Mouse (Mus musculus): Measurements from ENCODE around the gene Sh3bp2. TPM values are rescaled to one million over a fixed set of nuclear protein-coding genes. Genes with fewer than 3 reads are reported as not detected.
"Not testable (repeated sequence)": the region's sequence is repeated elsewhere in the genome, so short reads cannot be mapped to it uniquely, and the experiment has no call there.

Sh3bp2 gene
- polyA plus RNA-seq, 1 experiment from 2014 or later: 17.1 TPM

GRCm38 (mm10) chr5:34549483-34550221, 24.0 kb downstream of the Sh3bp2 start:
- Histone ChIP-seq H3K27me3 (replicated peaks; ENCODE audit: control insufficient read depth, insufficient read depth, low read length) (no peaks in the 10 kb centered on the region), H3K4me1 (ENCODE audit: control insufficient read depth, insufficient read depth, low read depth, low read length) (peaks cover 15% of the 10 kb centered on the region), H3K36me3 (ENCODE audit: control insufficient read depth, insufficient read depth, low read length) (peaks cover 14% of the 10 kb centered on the region), H3K9me3 (ENCODE audit: control insufficient read depth, low read length) (no peaks in the 10 kb centered on the region), H3K4me2 (ENCODE audit: low read length) (peak overlapping the region; percentile 66), H3K4me3 (ENCODE audit: low read length) (peak overlapping the region; percentile 95), H3K9ac (ENCODE audit: low read depth, low read length) (peak overlapping the region; percentile 97), H3K27ac (ENCODE audit: low read depth, low read length) (peak overlapping the region; percentile 84)
- under 1% methylated on average over 46 of the region's 49 CpGs for WGBS
- peak; percentile 94 for ATAC-seq

GRCm38 (mm10) chr5:34550251-34550650, 24.6 kb downstream of the Sh3bp2 start:
- no peaks in the 10 kb centered on the region for H3K9me3 ChIP-seq (ENCODE audit: control insufficient read depth, low read length)
- no peaks in the 10 kb centered on the region for H3K27me3 ChIP-seq (replicated peaks; ENCODE audit: control insufficient read depth, insufficient read depth, low read length)
- peak overlapping the region; percentile 97 for H3K9ac ChIP-seq (ENCODE audit: low read depth, low read length)
- H3K4me3 ChIP-seq (ENCODE audit: low read length): peak overlapping the region; percentile 95
- H3K36me3 ChIP-seq (ENCODE audit: control insufficient read depth, insufficient read depth, low read length): peaks cover 17% of the 10 kb centered on the region
- WGBS: 12% methylated on average over 6 of the region's 6 CpGs
- peak overlapping the region; percentile 84; the same call in 1 of the 2 replicates for H3K27ac ChIP-seq (ENCODE audit: low read depth, low read length)
- peak overlapping the region; percentile 66 for H3K4me2 ChIP-seq (ENCODE audit: low read length)
- H3K4me1 ChIP-seq (ENCODE audit: control insufficient read depth, insufficient read depth, low read depth, low read length): peaks cover 15% of the 10 kb centered on the region
- ATAC-seq: peak; percentile 15; the same call in 1 of the 2 replicates

GRCm38 (mm10) chr5:34551821-34552220, 26.2 kb downstream of the Sh3bp2 start:
- Histone ChIP-seq H3K27me3 (replicated peaks; ENCODE audit: control insufficient read depth, insufficient read depth, low read length) (no peaks in the 10 kb centered on the region), H3K4me2 (ENCODE audit: low read length) (no peak overlapping the region), H3K27ac (ENCODE audit: low read depth, low read length) (0 out of 2 replicates have a peak overlapping the region, but pooled peaks have one; percentile 7), H3K9me3 (ENCODE audit: control insufficient read depth, low read length) (no peaks in the 10 kb centered on the region), H3K36me3 (ENCODE audit: control insufficient read depth, insufficient read depth, low read length) (peaks cover 24% of the 10 kb centered on the region), H3K9ac (ENCODE audit: low read depth, low read length) (no peak overlapping the region), H3K4me1 (ENCODE audit: control insufficient read depth, insufficient read depth, low read depth, low read length) (peaks cover 15% of the 10 kb centered on the region), H3K4me3 (ENCODE audit: low read length) (no peak overlapping the region)
- no peak for ATAC-seq
- 88% methylated on average over 4 of the region's 4 CpGs for WGBS

- ATAC-seq: no peak
- no peak overlapping the region for H3K4me2 ChIP-seq (ENCODE audit: low read length)
- no peak overlapping the region for H3K9ac ChIP-seq (ENCODE audit: low read depth, low read length)
- H3K36me3 ChIP-seq (ENCODE audit: control insufficient read depth, insufficient read depth, low read length): peaks cover 31% of the 10 kb centered on the region
- 96% methylated on average over 1 of the region's 1 CpGs for WGBS
- no peaks in the 10 kb centered on the region for H3K9me3 ChIP-seq (ENCODE audit: control insufficient read depth, low read length)
- H3K27ac ChIP-seq (ENCODE audit: low read depth, low read length): no peak overlapping the region
- H3K27me3 ChIP-seq (replicated peaks; ENCODE audit: control insufficient read depth, insufficient read depth, low read length): no peaks in the 10 kb centered on the region
- H3K4me1 ChIP-seq (ENCODE audit: control insufficient read depth, insufficient read depth, low read depth, low read length): no peaks in the 10 kb centered on the region; the same call in 1 of the 2 replicates
- H3K4me3 ChIP-seq (ENCODE audit: low read length): no peak overlapping the region
Measured at GRCm38 (mm10) chr5:34563854-34564253, 38.2 kb downstream of the Sh3bp2 start.

GRCm38 (mm10) chr5:34564291-34564690, 38.7 kb downstream of the Sh3bp2 start:
- H3K4me2 ChIP-seq (ENCODE audit: low read length): no peak overlapping the region
- WGBS: 89% methylated on average over 4 of the region's 4 CpGs
- no peaks in the 10 kb centered on the region for H3K9me3 ChIP-seq (ENCODE audit: control insufficient read depth, low read length)
- H3K27ac ChIP-seq (ENCODE audit: low read depth, low read length): no peak overlapping the region
- no peak for ATAC-seq
- no peak overlapping the region for H3K4me3 ChIP-seq (ENCODE audit: low read length)
- no peaks in the 10 kb centered on the region for H3K27me3 ChIP-seq (replicated peaks; ENCODE audit: control insufficient read depth, insufficient read depth, low read length)
- H3K36me3 ChIP-seq (ENCODE audit: control insufficient read depth, insufficient read depth, low read length): peaks cover 27% of the 10 kb centered on the region
- no peaks in the 10 kb centered on the region; the same call in 1 of the 2 replicates for H3K4me1 ChIP-seq (ENCODE audit: control insufficient read depth, insufficient read depth, low read depth, low read length)
- no peak overlapping the region for H3K9ac ChIP-seq (ENCODE audit: low read depth, low read length)

GRCm38 (mm10) chr5:34565545-34566283, 40.1 kb downstream of the Sh3bp2 start:
- Histone ChIP-seq H3K4me1 (ENCODE audit: control insufficient read depth, insufficient read depth, low read depth, low read length) (no peaks in the 10 kb centered on the region; the same call in 1 of the 2 replicates), H3K9me3 (ENCODE audit: control insufficient read depth, low read length) (no peaks in the 10 kb centered on the region), H3K9ac (ENCODE audit: low read depth, low read length) (no peak overlapping the region; the same call in 1 of the 2 replicates), H3K4me3 (ENCODE audit: low read length) (no peak overlapping the region), H3K27ac (ENCODE audit: low read depth, low read length) (peak overlapping the region; percentile 6; the same call in 1 of the 2 replicates), H3K27me3 (replicated peaks; ENCODE audit: control insufficient read depth, insufficient read depth, low read length) (no peaks in the 10 kb centered on the region), H3K36me3 (ENCODE audit: control insufficient read depth, insufficient read depth, low read length) (peaks cover 16% of the 10 kb centered on the region), H3K4me2 (ENCODE audit: low read length) (no peak overlapping the region)
- 56% methylated on average over 7 of the region's 7 CpGs for WGBS
- peak; percentile 32; the same call in 1 of the 2 replicates for ATAC-seq

GRCm38 (mm10) chr5:34571551-34571950, 45.9 kb downstream of the Sh3bp2 start:
- peaks cover 12% of the 10 kb centered on the region for H3K4me1 ChIP-seq (ENCODE audit: control insufficient read depth, insufficient read depth, low read depth, low read length)
- H3K9ac ChIP-seq (ENCODE audit: low read depth, low read length): no peak overlapping the region
- H3K36me3 ChIP-seq (ENCODE audit: control insufficient read depth, insufficient read depth, low read length): no peaks in the 10 kb centered on the region
- H3K27ac ChIP-seq (ENCODE audit: low read depth, low read length): no peak overlapping the region
- ATAC-seq: no peak
- no peaks in the 10 kb centered on the region for H3K9me3 ChIP-seq (ENCODE audit: control insufficient read depth, low read length)
- no peak overlapping the region for H3K4me3 ChIP-seq (ENCODE audit: low read length)
- no peaks in the 10 kb centered on the region for H3K27me3 ChIP-seq (replicated peaks; ENCODE audit: control insufficient read depth, insufficient read depth, low read length)
- no peak overlapping the region for H3K4me2 ChIP-seq (ENCODE audit: low read length)
- WGBS: 86% methylated on average over 3 of the region's 3 CpGs

GRCm38 (mm10) chr5:34572568-34572967, 46.9 kb downstream of the Sh3bp2 start:
- H3K27ac ChIP-seq (ENCODE audit: low read depth, low read length): peak overlapping the region; percentile 79
- H3K4me2 ChIP-seq (ENCODE audit: low read length): peak overlapping the region; percentile 58
- H3K9me3 ChIP-seq (ENCODE audit: control insufficient read depth, low read length); H3K36me3 ChIP-seq (ENCODE audit: control insufficient read depth, insufficient read depth, low read length); ATAC-seq; H3K27me3 ChIP-seq (replicated peaks; ENCODE audit: control insufficient read depth, insufficient read depth, low read length): not testable (repeated sequence)
- H3K4me1 ChIP-seq (ENCODE audit: control insufficient read depth, insufficient read depth, low read depth, low read length): peaks cover 12% of the 10 kb centered on the region
- peak overlapping the region; percentile 96; the same call in 1 of the 2 replicates for H3K4me3 ChIP-seq (ENCODE audit: low read length)
- peak overlapping the region; percentile 71; the same call in 1 of the 2 replicates for H3K9ac ChIP-seq (ENCODE audit: low read depth, low read length)
- WGBS: 68% methylated on average over 4 of the region's 4 CpGs
